Mouse (Mus musculus): ENCODE measurements around the gene Hoxb8. TPM values are rescaled to one million over a fixed set of nuclear protein-coding genes. Genes with fewer than 3 reads are reported as not detected.
A peak's percentile ranks its signal among the peaks of the same experiment; 100 is the strongest.

Hoxb8 gene
- polyA plus RNA-seq, 1 experiment from 2014 or later: 27.9 TPM

GRCm38 (mm10) chr11:96286739-96287385 lies 5.2 kb downstream of the Hoxb8 start:
- Histone ChIP-seq H3K4me3 (ENCODE audit: low read depth, low read length) (peak overlapping the region; percentile 96), H3K36me3 (ENCODE audit: control insufficient read depth, insufficient read depth, low read length) (no peaks in the 10 kb centered on the region), H3K27me3 (ENCODE audit: control insufficient read depth, insufficient read depth, low read length) (no peaks in the 10 kb centered on the region), H3K9me3 (ENCODE audit: control insufficient read depth, low read length) (no peaks in the 10 kb centered on the region), H3K9ac (ENCODE audit: low read length) (peak overlapping the region; percentile 100), H3K4me1 (ENCODE audit: control insufficient read depth, insufficient read depth, low read length) (peaks cover 18% of the 10 kb centered on the region), H3K4me2 (ENCODE audit: low read depth) (peak overlapping the region; percentile 100), H3K27ac (ENCODE audit: low read depth, low read length) (peak overlapping the region; percentile 100)
- no peak for DNase-seq (ENCODE audit: low spot score)
- WGBS: under 1% methylated on average over 55 of the region's 55 CpGs
- peak; percentile 29 for ATAC-seq (ENCODE audit: insufficient read depth, low FRiP score, low TSS enrichment)

DNA sequence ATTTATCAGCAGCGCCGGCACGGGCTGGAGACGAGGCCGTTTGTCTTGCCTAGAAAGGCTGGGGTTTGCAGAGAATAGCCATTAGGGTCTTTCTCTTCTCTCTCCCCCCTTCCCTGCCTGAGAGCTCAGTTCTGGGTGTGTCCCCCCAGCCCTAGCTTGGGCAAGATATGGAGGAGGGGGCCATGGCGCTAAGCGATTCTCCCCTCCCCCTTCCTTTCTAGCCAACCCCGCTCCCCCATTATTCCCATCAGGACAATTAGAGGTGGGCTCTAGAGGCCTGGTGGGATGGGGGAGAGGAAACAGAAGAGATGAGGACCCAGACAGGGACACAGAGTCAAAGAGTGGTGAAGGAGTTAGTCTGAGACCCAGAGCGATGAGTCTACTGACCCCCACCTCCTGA lies 5.7 kb downstream of the Hoxb8 start:
- WGBS: under 1% methylated on average over 9 of the region's 9 CpGs
- Histone ChIP-seq H3K36me3 (ENCODE audit: control insufficient read depth, insufficient read depth, low read length) (no peaks in the 10 kb centered on the region), H3K9me3 (ENCODE audit: control insufficient read depth, low read length) (no peaks in the 10 kb centered on the region), H3K4me1 (ENCODE audit: control insufficient read depth, insufficient read depth, low read length) (peaks cover 18% of the 10 kb centered on the region), H3K27me3 (ENCODE audit: control insufficient read depth, insufficient read depth, low read length) (no peaks in the 10 kb centered on the region), H3K4me3 (ENCODE audit: low read depth, low read length) (peak overlapping the region; percentile 96), H3K27ac (ENCODE audit: low read depth, low read length) (peak overlapping the region; percentile 100), H3K9ac (ENCODE audit: low read length) (peak overlapping the region; percentile 100), H3K4me2 (ENCODE audit: low read depth) (peak overlapping the region; percentile 100)
- DNase-seq (ENCODE audit: low spot score): no peak
- ATAC-seq (ENCODE audit: insufficient read depth, low FRiP score, low TSS enrichment): peak; percentile 22

DNA sequence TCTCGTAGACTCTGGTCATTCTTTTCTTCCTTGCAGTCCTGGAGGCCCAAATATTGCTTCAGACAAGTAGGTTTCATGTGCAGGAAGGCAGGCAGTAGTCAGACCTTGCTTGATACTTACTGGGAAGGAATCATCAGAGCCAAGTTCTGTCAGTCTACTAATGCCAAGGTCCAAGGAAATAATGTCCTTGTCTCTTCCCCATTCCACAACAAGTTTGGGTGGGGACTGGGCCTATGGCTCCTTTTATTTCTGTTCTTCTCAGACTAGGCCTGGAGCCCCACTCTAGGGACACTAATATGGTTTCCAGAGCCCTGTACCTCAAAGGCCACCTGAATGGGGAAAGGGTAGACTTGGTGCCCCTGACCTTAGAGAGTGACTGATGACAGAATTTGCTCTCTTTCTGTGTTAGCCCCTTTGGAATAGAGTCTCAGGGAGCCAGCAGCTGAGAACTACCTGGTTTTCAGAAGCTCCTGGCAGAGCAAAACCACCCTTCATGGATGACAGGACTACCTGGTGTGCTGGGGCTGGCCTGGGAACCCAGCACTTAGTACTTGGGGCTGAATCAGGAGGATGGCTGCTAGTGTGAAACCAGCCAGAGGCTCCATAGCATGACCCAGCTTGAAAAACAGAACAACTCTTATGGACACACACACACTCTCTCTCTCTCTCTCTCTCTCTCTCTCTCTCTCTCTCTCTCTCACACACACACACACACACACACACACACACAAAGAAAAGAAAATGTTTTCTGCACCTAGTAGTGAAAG lies 6.9 kb downstream of the Hoxb8 start:
- WGBS: 13% methylated on average over 1 of the region's 1 CpGs
- H3K27ac ChIP-seq (ENCODE audit: low read depth, low read length): peak overlapping the region; percentile 100
- H3K9ac ChIP-seq (ENCODE audit: low read length): peak overlapping the region; percentile 100

GRCm38 (mm10) chr11:96289293-96289692 lies 7.6 kb downstream of the Hoxb8 start:
- H3K27me3 ChIP-seq (ENCODE audit: control insufficient read depth, insufficient read depth, low read length): no peaks in the 10 kb centered on the region
- peak overlapping the region; percentile 100 for H3K27ac ChIP-seq (ENCODE audit: low read depth, low read length)
- peak overlapping the region; percentile 100 for H3K4me2 ChIP-seq (ENCODE audit: low read depth)
- peaks cover 18% of the 10 kb centered on the region for H3K4me1 ChIP-seq (ENCODE audit: control insufficient read depth, insufficient read depth, low read length)
- WGBS: 9% methylated on average over 21 of the region's 21 CpGs
- H3K4me3 ChIP-seq (ENCODE audit: low read depth, low read length): peak overlapping the region; percentile 96
- peak overlapping the region; percentile 100 for H3K9ac ChIP-seq (ENCODE audit: low read length)
- ATAC-seq (ENCODE audit: insufficient read depth, low FRiP score, low TSS enrichment) (no peak), DNase-seq (ENCODE audit: low spot score) (no peak)
- H3K36me3 ChIP-seq (ENCODE audit: control insufficient read depth, insufficient read depth, low read length): no peaks in the 10 kb centered on the region
- no peaks in the 10 kb centered on the region for H3K9me3 ChIP-seq (ENCODE audit: control insufficient read depth, low read length)

More for the DNA sequence above, 6.9 kb downstream of the Hoxb8 start:
- peak overlapping the region; percentile 100 for H3K4me2 ChIP-seq (ENCODE audit: low read depth)
- DNase-seq (ENCODE audit: low spot score) (no peak), ATAC-seq (ENCODE audit: insufficient read depth, low FRiP score, low TSS enrichment) (no peak)
- H3K36me3 ChIP-seq (ENCODE audit: control insufficient read depth, insufficient read depth, low read length): no peaks in the 10 kb centered on the region
- peaks cover 18% of the 10 kb centered on the region for H3K4me1 ChIP-seq (ENCODE audit: control insufficient read depth, insufficient read depth, low read length)
- H3K27me3 ChIP-seq (ENCODE audit: control insufficient read depth, insufficient read depth, low read length): no peaks in the 10 kb centered on the region
- H3K4me3 ChIP-seq (ENCODE audit: low read depth, low read length): peak overlapping the region; percentile 96
- no peaks in the 10 kb centered on the region for H3K9me3 ChIP-seq (ENCODE audit: control insufficient read depth, low read length)

- Histone ChIP-seq H3K9ac (ENCODE audit: low read length) (peak overlapping the region; percentile 100), H3K4me2 (ENCODE audit: low read depth) (peak overlapping the region; percentile 100), H3K27me3 (ENCODE audit: control insufficient read depth, insufficient read depth, low read length) (no peaks in the 10 kb centered on the region), H3K9me3 (ENCODE audit: control insufficient read depth, low read length) (no peaks in the 10 kb centered on the region), H3K36me3 (ENCODE audit: control insufficient read depth, insufficient read depth, low read length) (no peaks in the 10 kb centered on the region), H3K27ac (ENCODE audit: low read depth, low read length) (peak overlapping the region; percentile 100), H3K4me3 (ENCODE audit: low read depth, low read length) (peak overlapping the region; percentile 96), H3K4me1 (ENCODE audit: control insufficient read depth, insufficient read depth, low read length) (peaks cover 18% of the 10 kb centered on the region)
- DNase-seq (ENCODE audit: low spot score): no peak
- no peak for ATAC-seq (ENCODE audit: insufficient read depth, low FRiP score, low TSS enrichment)
- WGBS: 21% methylated on average over 6 of the region's 6 CpGs
Measured at GRCm38 (mm10) chr11:96289837-96290236, 8.1 kb downstream of the Hoxb8 start.

DNA sequence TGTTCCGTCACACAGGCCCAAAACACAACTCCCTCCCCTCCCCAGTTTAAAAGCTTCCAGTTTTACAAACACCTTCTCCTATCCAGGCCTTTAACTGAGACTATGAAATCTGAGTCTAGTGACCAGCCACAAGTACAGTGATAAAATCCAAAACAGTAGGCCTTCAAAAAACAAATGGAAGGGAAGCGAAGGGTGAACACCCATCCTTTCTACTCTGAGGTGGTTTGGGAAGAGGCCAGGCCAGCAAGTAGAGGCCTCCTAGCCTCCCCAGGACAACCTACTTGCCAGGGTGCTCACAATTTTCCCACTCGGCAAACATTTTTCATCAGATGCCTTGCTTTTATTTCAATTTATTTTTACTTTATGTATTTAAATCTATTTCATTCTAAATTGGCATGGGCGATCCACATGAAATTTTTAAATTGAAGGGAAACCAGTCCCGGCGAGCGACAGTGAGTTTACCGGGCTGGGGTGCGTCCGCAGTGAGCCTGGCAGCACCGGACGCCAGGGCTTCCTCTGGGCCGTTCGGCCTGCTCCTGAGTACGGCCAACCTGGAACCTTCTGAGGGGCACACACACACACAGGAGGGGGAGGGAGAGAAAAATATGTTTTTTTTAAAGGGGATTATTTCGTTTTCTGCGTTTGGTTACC lies 9.1 kb downstream of the Hoxb8 start:
- peak overlapping the region; percentile 100 for H3K4me2 ChIP-seq (ENCODE audit: low read depth)
- H3K27ac ChIP-seq (ENCODE audit: low read depth, low read length): peak overlapping the region; percentile 100
- DNase-seq (ENCODE audit: low spot score) (no peak), ATAC-seq (ENCODE audit: insufficient read depth, low FRiP score, low TSS enrichment) (no peak)
- H3K36me3 ChIP-seq (ENCODE audit: control insufficient read depth, insufficient read depth, low read length): no peaks in the 10 kb centered on the region
- H3K9ac ChIP-seq (ENCODE audit: low read length): peak overlapping the region; percentile 100
- H3K4me3 ChIP-seq (ENCODE audit: low read depth, low read length): peak overlapping the region; percentile 96
- H3K4me1 ChIP-seq (ENCODE audit: control insufficient read depth, insufficient read depth, low read length): peaks cover 18% of the 10 kb centered on the region
- WGBS: 8% methylated on average over 17 of the region's 17 CpGs
- H3K9me3 ChIP-seq (ENCODE audit: control insufficient read depth, low read length): no peaks in the 10 kb centered on the region
- no peaks in the 10 kb centered on the region for H3K27me3 ChIP-seq (ENCODE audit: control insufficient read depth, insufficient read depth, low read length)

DNA sequence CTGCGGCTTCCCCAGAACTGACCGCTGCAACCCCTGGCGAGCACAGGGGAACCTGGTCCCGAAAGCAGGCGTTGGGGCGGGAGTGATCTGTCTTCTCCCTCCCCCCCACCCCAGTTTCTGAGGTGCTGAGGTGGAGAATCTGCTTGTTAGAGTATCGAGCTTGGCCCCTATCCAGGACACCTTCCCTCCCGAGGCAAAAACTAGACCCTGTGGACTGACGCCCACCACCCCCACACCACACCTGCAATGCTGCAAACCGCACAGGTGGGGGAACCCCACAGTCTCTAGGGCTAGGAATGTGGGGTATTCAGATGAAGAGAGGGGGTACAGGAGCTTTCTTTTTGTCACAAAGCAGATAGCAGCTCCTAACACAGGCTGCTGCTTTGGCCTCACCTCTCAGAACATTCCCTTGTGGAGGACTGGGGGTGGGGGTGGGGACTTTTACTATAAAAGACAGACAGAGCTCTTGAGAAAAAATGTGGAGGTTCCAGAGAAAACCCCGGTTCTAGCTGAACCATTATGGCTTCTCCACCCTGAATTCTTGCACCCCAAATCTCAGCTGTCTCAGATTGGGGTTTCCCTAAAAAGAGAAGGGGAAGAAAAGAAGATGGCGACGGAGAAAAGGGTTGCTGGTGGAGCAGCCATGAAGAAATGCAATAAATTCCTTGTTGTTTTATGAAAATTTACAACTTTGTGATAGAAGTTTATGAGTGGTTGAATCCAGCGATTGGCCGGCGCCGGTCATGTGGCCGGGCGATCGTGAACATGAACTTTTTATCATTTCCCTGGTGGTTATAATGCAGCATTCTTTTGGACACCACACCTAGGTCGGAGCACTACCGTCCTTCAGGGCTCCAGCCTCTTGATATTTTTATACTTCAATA lies 10.2 kb downstream of the Hoxb8 start, which contains the start of gene Hoxb6:
Gene Hoxb6 (plus strand): TSS at position 796 of the 884 bp plus-strand sequence.
- H3K9me3 ChIP-seq (ENCODE audit: control insufficient read depth, low read length): no peaks in the 10 kb centered on the region
- peak; percentile 45; the same call in 1 of the 2 replicates for ATAC-seq (ENCODE audit: insufficient read depth, low FRiP score, low TSS enrichment)
- peak within 1 kb of the TSS; percentile 100 for H3K4me2 ChIP-seq (ENCODE audit: low read depth)
- WGBS: 2% methylated on average over 22 of the region's 22 CpGs
- H3K27ac ChIP-seq (ENCODE audit: low read depth, low read length): peak within 1 kb of the TSS; percentile 100
- H3K9ac ChIP-seq (ENCODE audit: low read length): peak within 1 kb of the TSS; percentile 100
- no peaks in the 10 kb centered on the region for H3K36me3 ChIP-seq (ENCODE audit: control insufficient read depth, insufficient read depth, low read length)
- no peak for DNase-seq (ENCODE audit: low spot score)
- no peaks in the 10 kb centered on the region for H3K27me3 ChIP-seq (ENCODE audit: control insufficient read depth, insufficient read depth, low read length)
- peaks cover 20% of the 10 kb centered on the region for H3K4me1 ChIP-seq (ENCODE audit: control insufficient read depth, insufficient read depth, low read length)
- H3K4me3 ChIP-seq (ENCODE audit: low read depth, low read length): peak within 1 kb of the TSS; percentile 96

Measured in neural tube, embryonic 11.5 days (tissue).